Mouse (Mus musculus): ENCODE measurements around the gene Serpinb1c. TPM values are rescaled to one million over a fixed set of nuclear protein-coding genes. Genes with fewer than 3 reads are reported as not detected.

Gene Serpinb1c
- total and polyA plus RNA-seq, 3 experiments = not detected

DNA sequence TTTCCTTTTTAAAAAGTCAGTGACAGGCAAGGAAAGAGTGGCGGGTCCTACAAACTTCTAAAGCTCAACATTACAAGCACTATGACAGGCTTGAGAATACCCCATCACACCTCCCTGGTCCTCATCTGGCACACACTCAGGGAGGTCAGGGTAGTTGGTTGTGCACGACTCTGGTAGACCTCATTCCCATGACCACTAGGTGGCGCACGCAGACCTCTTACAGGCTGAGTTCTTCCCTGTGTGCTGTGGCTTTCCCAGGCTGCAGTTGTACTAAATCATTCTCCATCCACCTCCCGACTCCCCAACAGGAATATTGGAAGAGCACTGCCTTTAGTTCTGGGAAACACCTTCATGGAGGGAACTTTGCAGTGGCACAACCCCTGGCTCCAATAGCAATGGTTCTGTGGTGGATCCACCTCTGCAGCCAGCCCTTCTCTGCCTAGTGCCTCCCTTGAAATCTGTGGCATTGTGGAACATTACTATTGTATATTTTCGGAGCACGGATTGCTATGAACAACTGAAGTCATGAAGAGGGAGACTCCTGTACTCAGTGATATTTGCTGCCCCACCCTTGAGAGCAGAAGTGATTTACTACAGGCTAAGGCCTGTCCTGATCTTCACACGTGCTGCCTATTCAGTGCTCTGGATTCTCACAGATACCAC lies 5.3 kb upstream of the Serpinb1c start (continued):
- TF ChIP-seq ETS1 (IDR thresholded peaks at IDR 0.05; ENCODE audit: low read depth, low read length) = no peak
- no peak for TF ChIP-seq USF2 (IDR thresholded peaks at IDR 0.05; ENCODE audit: borderline replicate concordance in 1 of 2, insufficient read depth in 1 of 2, low read depth in 1 of 2, low read length in 2 of 2)
- TF ChIP-seq CHD1 (IDR thresholded peaks at IDR 0.05; ENCODE audit: low read depth, low read length) = no peak
- TF ChIP-seq ZNF384 (IDR thresholded peaks at IDR 0.05; ENCODE audit: low read depth, low read length) = no peak
- no peak for TF ChIP-seq TCF12 (IDR thresholded peaks at IDR 0.05; ENCODE audit: low read depth, low read length)
- no peak for TF ChIP-seq ZKSCAN1 (IDR thresholded peaks at IDR 0.05; ENCODE audit: low read depth, low read length)
- TF ChIP-seq MAX (IDR thresholded peaks at IDR 0.05; ENCODE audit: low read length) = no peak

DNA sequence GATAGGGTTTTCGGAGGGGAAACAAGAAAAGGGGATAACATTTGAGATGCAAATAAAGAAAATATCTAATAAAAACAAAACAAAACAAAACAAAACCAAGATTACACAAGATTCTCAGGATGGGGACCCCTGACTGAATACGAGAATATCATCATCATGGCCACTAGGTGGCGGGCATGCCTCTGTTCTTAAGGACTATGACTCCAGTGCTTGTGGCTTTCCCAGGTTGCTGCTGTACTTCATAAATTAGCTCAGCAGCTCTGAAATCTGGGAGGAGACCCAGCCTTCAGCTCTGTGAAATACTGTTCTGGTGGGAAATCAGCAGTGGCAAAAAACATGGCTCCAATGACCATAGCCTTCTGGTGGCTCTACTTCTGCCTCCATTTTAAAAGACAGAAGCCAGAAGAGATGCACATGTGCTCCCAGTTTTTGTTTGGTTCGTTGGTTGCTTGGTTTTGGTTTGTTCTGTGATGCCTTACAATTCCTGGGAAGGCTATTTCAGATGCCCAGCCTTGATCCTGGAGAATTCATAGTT lies 4.5 kb upstream of the Serpinb1c start:
- Histone ChIP-seq H3K4me3 (ENCODE audit: control insufficient read depth in 1 of 2, insufficient read depth in 1 of 2, low read depth in 2 of 2, low read length in 2 of 2) (no peak overlapping the region), H3K27ac (ENCODE audit: control insufficient read depth, low read depth, low read length) (no peak overlapping the region), H3K36me3 (ENCODE audit: control insufficient read depth in 1 of 2, insufficient read depth in 2 of 2, low read length in 2 of 2) (no peaks in the 10 kb centered on the region), H3K27me3 (ENCODE audit: control insufficient read depth in 1 of 2, insufficient read depth in 2 of 2, low read length in 2 of 2) (no peaks in the 10 kb centered on the region; a peak in 1 of 4 replicates), H3K9ac (ENCODE audit: control insufficient read depth, low read depth, low read length, poor library complexity, severe bottlenecking) (no peak overlapping the region), H3K9me3 (replicated peaks; ENCODE audit: insufficient read depth, low read length) (no peaks in the 10 kb centered on the region), H3K79me2 (ENCODE audit: control insufficient read depth, insufficient read depth, low read length, poor library complexity) (no peaks in the 10 kb centered on the region), H3K4me1 (ENCODE audit: control insufficient read depth in 1 of 2, insufficient read depth in 2 of 2, low read length in 2 of 2) (no peaks in the 10 kb centered on the region)
- TF ChIP-seq TAL1 (IDR thresholded peaks at IDR 0.05; ENCODE audit: low read length) (no peak), ZMIZ1 (IDR thresholded peaks at IDR 0.05; ENCODE audit: low read depth, low read length) (no peak), CTCF (IDR thresholded peaks at IDR 0.05 in 2 of 3, conservative IDR thresholded peaks at IDR 0.05 in 1 of 3; ENCODE audit: control insufficient read depth in 1 of 3, insufficient read depth in 1 of 3, low read depth in 2 of 3, low read length in 3 of 3, poor library complexity in 1 of 3, severe bottlenecking in 1 of 3) (peak; percentile 59 to 86 (median 72)), MXI1 (IDR thresholded peaks at IDR 0.05; ENCODE audit: low read depth, low read length) (no peak), CHD2 (IDR thresholded peaks at IDR 0.05; ENCODE audit: low read length) (no peak), ZC3H11A (IDR thresholded peaks at IDR 0.05; ENCODE audit: low read depth, low read length) (peak; percentile 76), RCOR1 (IDR thresholded peaks at IDR 0.05; ENCODE audit: low read depth, low read length) (no peak), SIN3A (IDR thresholded peaks at IDR 0.05; ENCODE audit: low read length) (no peak), BHLHE40 (IDR thresholded peaks at IDR 0.05; ENCODE audit: borderline replicate concordance, low read depth, low read length) (no peak), MAZ (IDR thresholded peaks at IDR 0.05; ENCODE audit: low read depth, low read length) (no peak), GABPA (IDR thresholded peaks at IDR 0.05; ENCODE audit: low read depth, low read length) (no peak), SMC3 (IDR thresholded peaks at IDR 0.05; ENCODE audit: low read depth, low read length) (peak; percentile 84), RAD21 (IDR thresholded peaks at IDR 0.05; ENCODE audit: low read depth, low read length) (peak; percentile 85)
- DNase-seq (ENCODE audit: low read depth, low spot score) = peak; percentile 81

Data from MEL (cell line).